Mouse (Mus musculus): ENCODE measurements at regions not wholly inside any gene's neighbourhood (a gene's known extent, or its start where the extent isn't known, plus 50 kb on each side); places are given as distances from the start of the nearest gene placed in this dataset.

GRCm38 (mm10) chrX:44228847-44229246 lies 139.3 kb downstream of the Dcaf12l2 start:
- peak; percentile 1 for DNase-seq (ENCODE audit: inconsistent ontology term)
